Mouse (Mus musculus): ENCODE results near the gene Taldo1. TPM values are rescaled to one million over a fixed set of nuclear protein-coding genes. Genes with fewer than 3 reads are reported as not detected.

Taldo1 gene
- polyA plus RNA-seq (2012; ENCODE audit: insufficient read depth, insufficient read length, low replicate concordance, missing spikeins) = not detected in 2 replicates

GRCm38 (mm10) chr7:141391625-141392551 is at the start of gene Taldo1:
Gene Taldo1 (plus strand): TSS chr7:141392199.
- under 1% methylated on average over 57 of the region's 57 CpGs for WGBS
- H3K27ac ChIP-seq (ENCODE audit: insufficient read depth, low read depth, low read length) = peak within 1 kb of the TSS; percentile 58
- peaks cover 3% of the 10 kb centered on the region; the same call in 1 of the 2 replicates for H3K4me1 ChIP-seq (ENCODE audit: control insufficient read depth, insufficient read depth, low read length)
- peak within 1 kb of the TSS; percentile 72 for H3K4me3 ChIP-seq (ENCODE audit: insufficient read depth, low read depth, low read length)
- TF ChIP-seq POLR2A (IDR thresholded peaks at IDR 0.05; ENCODE audit: insufficient read depth, low read depth, low read length) (peak; percentile 87), CTCF (IDR thresholded peaks at IDR 0.05; ENCODE audit: insufficient read depth, low read depth, low read length) (no peak)

GRCm38 (mm10) chr7:141343230-141343629 is 48.8 kb upstream of the Taldo1 start:
- 45% methylated on average over 2 of the region's 2 CpGs for WGBS
- Histone ChIP-seq H3K4me3 (ENCODE audit: insufficient read depth, low read depth, low read length) (no peak overlapping the region), H3K4me1 (ENCODE audit: control insufficient read depth, insufficient read depth, low read length) (peaks cover 6% of the 10 kb centered on the region; the same call in 1 of the 2 replicates), H3K27ac (ENCODE audit: insufficient read depth, low read depth, low read length) (no peak overlapping the region)
- no peak for TF ChIP-seq POLR2A (IDR thresholded peaks at IDR 0.05; ENCODE audit: insufficient read depth, low read depth, low read length)

GRCm38 (mm10) chr7:141343696-141344095 is 48.3 kb upstream of the Taldo1 start:
- 78% methylated on average over 7 of the region's 7 CpGs for WGBS
- Histone ChIP-seq H3K4me3 (ENCODE audit: insufficient read depth, low read depth, low read length) (no peak overlapping the region), H3K4me1 (ENCODE audit: control insufficient read depth, insufficient read depth, low read length) (peaks cover 3% of the 10 kb centered on the region; the same call in 1 of the 2 replicates), H3K27ac (ENCODE audit: insufficient read depth, low read depth, low read length) (no peak overlapping the region)
- TF ChIP-seq POLR2A (IDR thresholded peaks at IDR 0.05; ENCODE audit: insufficient read depth, low read depth, low read length) (no peak), CTCF (IDR thresholded peaks at IDR 0.05; ENCODE audit: insufficient read depth, low read depth, low read length) (no peak)

- Histone ChIP-seq H3K4me3 (ENCODE audit: insufficient read depth, low read depth, low read length) (no peak overlapping the region), H3K27ac (ENCODE audit: insufficient read depth, low read depth, low read length) (no peak overlapping the region), H3K4me1 (ENCODE audit: control insufficient read depth, insufficient read depth, low read length) (no peaks in the 10 kb centered on the region; the same call in 1 of the 2 replicates)
- TF ChIP-seq POLR2A (IDR thresholded peaks at IDR 0.05; ENCODE audit: insufficient read depth, low read depth, low read length) = no peak
- no peak for TF ChIP-seq CTCF (IDR thresholded peaks at IDR 0.05; ENCODE audit: insufficient read depth, low read depth, low read length)
- WGBS = 93% methylated on average over 5 of the region's 5 CpGs
Observed at GRCm38 (mm10) chr7:141344787-141345186, 47.2 kb upstream of the Taldo1 start.

- TF ChIP-seq POLR2A (IDR thresholded peaks at IDR 0.05; ENCODE audit: insufficient read depth, low read depth, low read length) = no peak
- no peak for TF ChIP-seq CTCF (IDR thresholded peaks at IDR 0.05; ENCODE audit: insufficient read depth, low read depth, low read length)
- no peak overlapping the region for H3K4me3 ChIP-seq (ENCODE audit: insufficient read depth, low read depth, low read length)
- H3K4me1 ChIP-seq (ENCODE audit: control insufficient read depth, insufficient read depth, low read length) = peaks cover 12% of the 10 kb centered on the region
- no peak overlapping the region for H3K27ac ChIP-seq (ENCODE audit: insufficient read depth, low read depth, low read length)
- WGBS = 82% methylated on average over 6 of the region's 6 CpGs
Observed at GRCm38 (mm10) chr7:141351061-141351460, 40.9 kb upstream of the Taldo1 start.

- H3K4me3 ChIP-seq (ENCODE audit: insufficient read depth, low read depth, low read length) = no peak overlapping the region
Observed at GRCm38 (mm10) chr7:141355051-141355450, 36.9 kb upstream of the Taldo1 start.

GRCm38 (mm10) chr7:141355626-141356326 is 36.2 kb upstream of the Taldo1 start:
- H3K27ac ChIP-seq (ENCODE audit: insufficient read depth, low read depth, low read length) = no peak overlapping the region
- 48% methylated on average over 12 of the region's 12 CpGs for WGBS
- peaks cover 15% of the 10 kb centered on the region for H3K4me1 ChIP-seq (ENCODE audit: control insufficient read depth, insufficient read depth, low read length)
- no peak overlapping the region for H3K4me3 ChIP-seq (ENCODE audit: insufficient read depth, low read depth, low read length)
- no peak for TF ChIP-seq POLR2A (IDR thresholded peaks at IDR 0.05; ENCODE audit: insufficient read depth, low read depth, low read length)
- TF ChIP-seq CTCF (IDR thresholded peaks at IDR 0.05; ENCODE audit: insufficient read depth, low read depth, low read length) = no peak; the same call in 1 of the 2 replicates

More at GRCm38 (mm10) chr7:141355051-141355450, 36.9 kb upstream of the Taldo1 start:
- H3K4me1 ChIP-seq (ENCODE audit: control insufficient read depth, insufficient read depth, low read length) = peaks cover 15% of the 10 kb centered on the region
- TF ChIP-seq CTCF (IDR thresholded peaks at IDR 0.05; ENCODE audit: insufficient read depth, low read depth, low read length) = no peak
- TF ChIP-seq POLR2A (IDR thresholded peaks at IDR 0.05; ENCODE audit: insufficient read depth, low read depth, low read length) = no peak
- 57% methylated on average over 8 of the region's 8 CpGs for WGBS
- no peak overlapping the region for H3K27ac ChIP-seq (ENCODE audit: insufficient read depth, low read depth, low read length)

GRCm38 (mm10) chr7:141356971-141357370 is 35.0 kb upstream of the Taldo1 start:
- no peak overlapping the region for H3K4me3 ChIP-seq (ENCODE audit: insufficient read depth, low read depth, low read length)
- H3K4me1 ChIP-seq (ENCODE audit: control insufficient read depth, insufficient read depth, low read length) = peaks cover 18% of the 10 kb centered on the region
- TF ChIP-seq POLR2A (IDR thresholded peaks at IDR 0.05; ENCODE audit: insufficient read depth, low read depth, low read length) (no peak), CTCF (IDR thresholded peaks at IDR 0.05; ENCODE audit: insufficient read depth, low read depth, low read length) (no peak)
- no peak overlapping the region for H3K27ac ChIP-seq (ENCODE audit: insufficient read depth, low read depth, low read length)
- WGBS = 79% methylated on average over 14 of the region's 14 CpGs
